Mouse (Mus musculus) frontal cortex, postnatal 14 days (tissue): Measurements from ENCODE around the gene Lkaaear1.
A peak's percentile ranks its signal among the peaks of the same experiment; 100 is the strongest.

ENCODE experiments used
- DNase-seq, 2 experiments: peaks; one replicate each; pipeline ENCODE4 v3.0.0; 2022; ENCODE audit warnings: low spot score in 2 of 2

The Lkaaear1 gene

GRCm38 (mm10) chr2:181698241-181698640, at the start of gene Lkaaear1:
Lkaaear1 (minus strand) TSS chr2:181698442.
- DNase-seq: no peak

GRCm38 (mm10) chr2:181730051-181730450, 31.8 kb upstream of the Lkaaear1 start:
- DNase-seq: no peak

GRCm38 (mm10) chr2:181727659-181728262, 29.5 kb upstream of the Lkaaear1 start:
- DNase-seq: no peak

GRCm38 (mm10) chr2:181722213-181722612, 24.0 kb upstream of the Lkaaear1 start:
- no peak for DNase-seq

- DNase-seq: no peak
Observed at GRCm38 (mm10) chr2:181721200-181721599, 23.0 kb upstream of the Lkaaear1 start.

- no peak for DNase-seq
Observed at GRCm38 (mm10) chr2:181720061-181720460, 21.8 kb upstream of the Lkaaear1 start.

- no peak for DNase-seq
Observed at GRCm38 (mm10) chr2:181716991-181717390, 18.7 kb upstream of the Lkaaear1 start.

- no peak for DNase-seq
Observed at GRCm38 (mm10) chr2:181715382-181715781, 17.1 kb upstream of the Lkaaear1 start.

- DNase-seq: peak; percentile 49 to 60
Observed at GRCm38 (mm10) chr2:181714903-181715326, 16.7 kb upstream of the Lkaaear1 start, which contains the start of gene Oprl1. Oprl1 (plus strand) TSS chr2:181715016.

- peak in 1 of 2 experiments; percentile 45 for DNase-seq
Observed at GRCm38 (mm10) chr2:181713749-181714148, 15.5 kb upstream of the Lkaaear1 start.

GRCm38 (mm10) chr2:181706668-181707067, 8.4 kb upstream of the Lkaaear1 start:
- no peak for DNase-seq

GRCm38 (mm10) chr2:181696801-181697420, 1.3 kb downstream of the Lkaaear1 start:
- no peak for DNase-seq

- DNase-seq: no peak
Observed at GRCm38 (mm10) chr2:181695776-181696175, 2.5 kb downstream of the Lkaaear1 start.

- DNase-seq: no peak
Observed at GRCm38 (mm10) chr2:181694581-181694980, 3.7 kb downstream of the Lkaaear1 start.

- peak; percentile 66 to 73 for DNase-seq
Observed at GRCm38 (mm10) chr2:181693339-181694280, 4.6 kb downstream of the Lkaaear1 start, which contains the start of gene Rgs19. Rgs19 (minus strand) TSS chr2:181693977.

- no peak for DNase-seq
Observed at GRCm38 (mm10) chr2:181692304-181692703, 5.9 kb downstream of the Lkaaear1 start.

- no peak for DNase-seq
Observed at GRCm38 (mm10) chr2:181691571-181691970, 6.7 kb downstream of the Lkaaear1 start.

- no peak for DNase-seq
Observed at GRCm38 (mm10) chr2:181691083-181691482, 7.2 kb downstream of the Lkaaear1 start.

- peak in 1 of 2 experiments; percentile 18 for DNase-seq
Observed at GRCm38 (mm10) chr2:181689466-181690160, 8.6 kb downstream of the Lkaaear1 start.

GRCm38 (mm10) chr2:181687586-181687985, 10.7 kb downstream of the Lkaaear1 start:
- DNase-seq: no peak

- DNase-seq: no peak
Observed at GRCm38 (mm10) chr2:181685686-181686085, 12.6 kb downstream of the Lkaaear1 start.

GRCm38 (mm10) chr2:181684713-181685112, 13.5 kb downstream of the Lkaaear1 start:
- no peak for DNase-seq
